Mouse (Mus musculus): ENCODE data around the gene Ccdc85c.

Gene Ccdc85c

DNA sequence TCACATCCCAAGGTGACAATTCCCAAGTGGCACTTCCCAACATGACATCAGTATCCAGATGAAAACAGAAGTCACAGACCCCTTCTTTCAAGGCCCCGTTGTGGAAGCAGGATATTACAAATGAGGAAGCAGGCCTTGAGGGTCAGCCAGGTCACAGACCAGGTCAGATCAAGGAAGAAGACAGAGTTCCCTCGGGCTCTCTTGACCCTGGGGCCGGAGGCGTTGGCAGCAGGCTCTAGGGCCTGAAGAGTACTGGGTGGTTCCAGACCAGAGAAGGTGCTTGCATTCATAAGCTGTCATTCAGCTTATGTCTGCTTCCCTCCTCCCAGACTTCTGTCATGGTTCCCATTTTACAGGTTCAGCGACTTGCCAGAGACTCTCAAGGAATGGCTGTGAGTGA lies 5.5 kb downstream of the Ccdc85c start:
- DNase-seq (ENCODE audit: low read depth, low spot score): no peak

DNA sequence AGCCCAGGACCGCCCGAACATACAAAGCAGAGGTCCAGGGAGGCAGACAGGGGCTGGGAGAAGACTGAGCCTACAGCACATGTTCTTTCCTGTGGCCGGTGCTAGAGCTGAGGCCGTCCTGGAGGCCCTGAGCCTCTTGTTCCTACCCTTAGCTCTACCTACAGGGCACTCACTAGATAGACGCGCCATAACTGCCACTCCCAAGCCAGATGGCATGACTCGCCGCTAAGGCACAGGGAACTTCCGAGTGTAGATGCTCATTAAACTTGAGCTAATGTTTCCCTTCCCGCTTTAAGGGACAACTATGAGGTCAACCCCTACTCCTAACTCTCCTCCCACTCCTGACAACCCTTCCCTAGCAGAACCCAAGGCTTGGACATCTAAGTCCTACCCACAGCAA lies 6.3 kb downstream of the Ccdc85c start:
- DNase-seq (ENCODE audit: low read depth, low spot score): peak; percentile 35

DNA sequence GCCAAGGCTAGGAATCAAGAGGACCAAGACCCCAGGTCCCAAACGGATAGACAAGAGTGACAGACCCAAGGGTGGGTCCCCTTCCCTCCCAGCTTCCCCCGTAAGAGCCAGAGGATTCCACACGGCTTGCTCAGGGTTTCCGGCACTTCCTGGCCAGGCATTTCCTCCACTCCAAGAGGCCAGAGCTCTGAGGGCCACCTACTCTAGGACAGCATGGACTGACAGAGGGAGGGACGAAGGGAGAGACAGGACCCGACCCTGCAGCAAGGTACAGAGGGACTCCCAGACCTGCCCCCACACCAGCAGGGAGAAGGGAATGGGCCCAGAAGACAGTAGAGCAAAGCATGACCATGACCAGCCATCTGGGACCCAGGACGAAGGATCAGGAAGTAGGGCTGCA lies 7.6 kb downstream of the Ccdc85c start:
- DNase-seq (ENCODE audit: low read depth, low spot score): no peak

DNA sequence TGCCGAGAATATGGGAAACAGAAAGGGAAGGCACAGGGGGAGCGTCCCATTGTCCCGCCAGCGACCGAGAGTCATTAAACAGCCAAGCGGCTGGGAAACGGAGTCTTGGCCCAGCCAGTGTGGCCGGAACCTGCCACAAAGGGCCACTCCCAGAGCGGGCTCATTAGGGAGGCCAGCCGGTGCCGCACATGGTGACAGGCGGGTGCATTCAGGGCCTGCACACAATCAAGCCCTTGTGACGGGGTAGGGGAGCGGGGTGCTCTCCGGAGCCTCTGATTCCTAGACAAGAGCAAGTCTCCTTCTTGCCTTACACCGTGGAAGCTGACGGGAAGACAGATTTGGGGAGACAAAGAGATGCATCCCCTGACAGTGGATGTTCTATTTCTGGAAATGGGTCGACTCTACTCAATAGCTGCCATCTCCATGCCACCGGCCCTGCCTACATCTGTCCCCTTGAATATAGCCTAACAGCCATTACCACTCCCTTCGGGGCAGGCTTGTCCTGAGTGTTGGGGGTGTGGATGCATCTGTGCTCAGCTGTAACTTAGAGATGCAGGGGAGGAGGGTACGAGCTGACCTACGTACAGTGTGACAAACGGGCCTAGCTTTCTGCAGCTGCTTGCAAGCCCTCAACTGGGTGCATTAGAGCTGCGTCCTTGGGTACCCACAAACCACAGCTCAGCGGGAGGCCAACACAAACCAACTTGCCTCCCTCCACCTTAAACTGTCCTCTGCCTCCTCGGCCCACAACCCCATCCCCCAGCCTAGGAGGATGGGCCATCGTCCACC lies 9.2 kb downstream of the Ccdc85c start:
- no peak for DNase-seq (ENCODE audit: low read depth, low spot score)

DNA sequence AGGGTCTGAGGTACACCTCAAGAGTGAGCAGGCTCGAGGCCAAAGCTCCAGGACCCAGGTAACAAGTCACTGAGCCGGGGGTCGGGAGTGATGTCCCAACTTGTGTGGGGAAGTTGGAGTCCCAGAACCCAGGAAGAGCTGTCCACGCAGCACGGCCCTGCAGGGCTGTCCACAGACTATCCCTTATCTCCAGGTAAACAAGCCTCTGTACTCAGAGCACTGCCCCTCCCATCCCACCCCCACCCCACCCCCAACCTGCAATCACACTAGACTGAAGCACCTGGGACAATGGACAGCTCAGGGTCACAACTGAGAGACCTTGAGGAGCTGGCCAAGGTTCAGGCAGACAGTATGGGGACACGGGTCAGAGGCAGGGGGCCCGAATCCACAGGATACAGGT lies 10.3 kb downstream of the Ccdc85c start:
- DNase-seq (ENCODE audit: low read depth, low spot score): no peak

DNA sequence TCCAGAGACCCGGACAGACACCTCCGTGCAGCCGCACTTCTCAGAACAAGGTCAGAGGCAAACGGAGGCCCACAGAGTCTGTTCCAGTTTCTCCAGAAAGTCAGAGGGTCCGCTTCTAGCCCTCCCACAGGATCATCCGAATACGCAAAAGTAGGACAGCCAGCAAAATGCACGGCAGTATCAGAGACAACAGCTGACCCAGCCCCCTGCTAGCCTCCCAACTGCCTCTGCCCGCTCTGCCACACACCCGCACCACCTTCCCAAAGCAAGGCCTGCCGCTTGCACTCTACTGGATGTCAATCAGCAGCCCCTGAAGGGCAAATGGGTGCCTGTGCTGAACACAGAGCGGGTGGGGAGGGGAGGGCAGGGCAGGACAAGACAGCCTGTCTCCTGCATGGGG lies 14.3 kb downstream of the Ccdc85c start:
- no peak for DNase-seq (ENCODE audit: low read depth, low spot score)

DNA sequence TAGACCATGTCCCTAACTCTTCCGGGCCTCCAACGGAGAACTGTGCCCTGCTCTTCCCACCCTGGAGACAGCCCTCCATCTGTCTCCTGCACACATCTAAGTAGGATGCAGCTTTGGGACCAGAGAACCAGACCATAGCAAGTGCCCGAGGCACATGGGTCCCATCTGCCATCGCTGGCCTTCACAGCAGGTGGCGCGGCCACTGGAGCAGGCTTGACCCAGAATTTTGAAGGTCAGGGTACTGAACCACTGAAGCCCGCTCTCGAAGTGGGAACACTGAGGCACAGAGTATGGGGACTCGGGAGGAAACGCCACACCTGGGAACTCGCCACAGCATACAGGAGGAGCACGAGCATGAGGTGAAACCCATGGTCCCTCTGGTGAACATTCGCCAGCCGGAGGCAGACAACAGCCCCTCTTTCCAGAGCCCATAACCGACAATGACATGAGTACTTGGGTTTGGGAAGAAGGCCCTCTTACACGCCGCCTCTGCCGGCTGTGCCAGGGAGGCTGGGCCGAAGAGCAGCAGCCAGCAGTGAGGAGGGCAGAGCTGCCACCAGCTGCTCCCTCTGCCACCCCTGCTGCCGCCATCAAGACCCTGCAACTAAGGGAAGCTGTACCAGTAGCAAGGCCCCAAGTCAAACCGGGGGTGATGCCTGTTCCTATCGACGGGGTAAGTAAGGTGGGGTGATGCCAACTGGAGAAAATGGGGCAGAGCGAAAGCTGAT lies 15.7 kb downstream of the Ccdc85c start:
- no peak for DNase-seq (ENCODE audit: low read depth, low spot score)

DNA sequence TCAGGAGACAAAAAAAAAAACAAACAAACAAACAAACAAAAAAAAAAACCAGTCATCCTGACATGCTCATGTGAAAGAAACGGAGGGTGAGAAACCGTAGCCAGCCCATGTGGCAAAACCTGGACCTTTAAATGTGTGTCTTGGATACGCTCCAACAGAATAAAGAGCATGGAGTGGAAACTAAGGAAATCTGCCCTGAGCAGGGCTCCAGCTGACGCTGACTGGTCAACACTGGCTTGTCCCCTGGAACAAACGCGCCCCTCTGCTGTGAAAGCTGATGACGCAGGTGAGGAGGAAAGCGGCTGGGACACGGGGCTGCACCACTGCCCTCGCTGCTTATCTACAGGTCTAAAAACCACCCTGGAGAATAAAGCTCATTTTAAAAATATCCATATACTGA lies 18.5 kb downstream of the Ccdc85c start:
- no peak for DNase-seq (ENCODE audit: low read depth, low spot score)

DNA sequence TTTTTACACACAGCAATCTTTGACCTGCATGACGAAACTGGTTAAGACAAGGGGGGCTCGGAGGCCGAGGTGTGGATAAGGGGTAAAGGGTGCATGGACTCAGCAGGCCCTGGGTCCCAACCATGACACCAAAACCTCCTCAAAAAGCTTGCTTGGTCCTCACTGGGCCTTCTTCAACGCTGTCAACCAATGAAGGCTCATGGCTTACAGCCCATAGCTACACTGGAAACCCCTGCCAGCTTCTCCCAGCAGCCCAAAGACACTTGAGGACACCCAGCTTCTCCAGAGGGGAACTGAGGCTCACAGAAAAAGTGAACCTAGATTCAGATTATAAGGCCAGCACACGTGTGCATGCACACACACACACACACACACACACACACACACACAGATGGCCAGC lies 19.3 kb downstream of the Ccdc85c start:
- no peak for DNase-seq (ENCODE audit: low read depth, low spot score)

DNA sequence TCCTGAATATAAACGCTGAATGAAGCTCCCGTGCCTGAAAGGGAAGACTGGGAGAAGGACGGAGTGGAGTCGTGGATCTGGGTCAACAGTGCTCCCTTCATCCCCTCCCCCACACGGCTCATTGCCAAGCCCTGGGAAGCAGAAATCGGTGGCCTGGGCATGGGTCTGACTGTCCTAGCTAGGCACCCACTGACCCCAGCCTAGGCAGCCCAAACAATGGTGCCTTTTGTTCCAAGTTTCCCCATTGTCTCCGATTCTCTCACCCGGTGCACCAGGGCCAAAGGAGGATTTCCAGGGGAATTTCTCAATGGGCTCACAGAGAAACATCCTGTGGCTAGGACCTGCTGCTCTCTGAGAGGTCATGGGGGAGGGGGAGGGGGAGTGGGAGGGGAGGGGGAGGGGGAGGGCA lies 19.7 kb downstream of the Ccdc85c start:
- DNase-seq (ENCODE audit: low read depth, low spot score): no peak

DNA sequence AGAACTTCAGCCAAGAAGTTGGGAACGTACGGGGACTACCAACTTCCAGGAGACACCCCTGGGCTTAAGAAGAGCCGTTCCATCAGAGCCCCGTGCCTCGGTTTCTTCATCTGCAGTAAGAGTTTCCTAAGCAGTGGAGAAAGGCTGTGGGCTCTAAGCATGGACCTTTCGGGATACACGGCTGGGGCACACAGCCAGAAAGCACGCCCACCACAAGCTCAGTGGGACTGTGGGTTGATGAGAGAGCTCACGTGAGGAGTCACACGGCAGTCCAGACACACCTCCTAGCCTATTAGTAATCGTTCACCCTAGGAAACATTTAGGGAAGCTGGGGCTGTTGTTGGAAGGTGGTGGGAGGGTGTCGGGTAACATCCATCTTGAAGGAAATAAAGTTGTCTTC lies 22.2 kb downstream of the Ccdc85c start:
- DNase-seq (ENCODE audit: low read depth, low spot score): no peak

DNA sequence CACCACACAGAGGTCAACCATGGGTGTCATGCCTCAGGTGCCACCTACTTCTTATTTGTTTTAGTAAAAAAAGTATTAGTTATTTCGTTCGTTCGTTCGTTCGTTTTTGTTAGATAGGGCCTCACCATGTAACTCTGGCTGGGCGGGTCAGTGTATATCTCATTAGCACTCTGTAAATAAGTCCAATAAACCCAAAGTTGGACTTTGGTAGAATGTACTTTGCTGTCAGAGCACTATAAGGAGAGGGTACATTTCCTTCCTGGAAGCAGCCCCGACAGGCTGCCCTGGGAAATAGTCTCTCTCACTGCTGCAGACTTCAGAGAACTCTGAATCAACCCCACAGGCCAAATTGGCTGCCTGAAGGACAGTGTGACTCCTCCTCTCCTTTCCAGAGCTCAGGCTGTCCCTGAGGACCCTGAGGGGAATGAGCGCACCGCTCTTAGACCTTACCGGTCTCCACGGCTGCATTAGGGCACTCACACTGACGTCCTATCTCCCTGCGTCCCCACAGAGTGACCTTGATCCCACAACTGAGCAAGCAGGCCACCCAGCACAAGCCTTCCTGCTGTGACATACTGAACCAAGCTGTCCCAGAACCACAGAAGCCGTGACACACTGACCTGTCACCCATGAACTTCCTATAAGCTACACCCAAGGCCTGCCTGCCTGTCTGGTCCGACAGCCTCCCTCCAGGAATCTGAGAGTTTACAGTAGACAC lies 23.2 kb downstream of the Ccdc85c start:
- no peak for DNase-seq (ENCODE audit: low read depth, low spot score)

DNA sequence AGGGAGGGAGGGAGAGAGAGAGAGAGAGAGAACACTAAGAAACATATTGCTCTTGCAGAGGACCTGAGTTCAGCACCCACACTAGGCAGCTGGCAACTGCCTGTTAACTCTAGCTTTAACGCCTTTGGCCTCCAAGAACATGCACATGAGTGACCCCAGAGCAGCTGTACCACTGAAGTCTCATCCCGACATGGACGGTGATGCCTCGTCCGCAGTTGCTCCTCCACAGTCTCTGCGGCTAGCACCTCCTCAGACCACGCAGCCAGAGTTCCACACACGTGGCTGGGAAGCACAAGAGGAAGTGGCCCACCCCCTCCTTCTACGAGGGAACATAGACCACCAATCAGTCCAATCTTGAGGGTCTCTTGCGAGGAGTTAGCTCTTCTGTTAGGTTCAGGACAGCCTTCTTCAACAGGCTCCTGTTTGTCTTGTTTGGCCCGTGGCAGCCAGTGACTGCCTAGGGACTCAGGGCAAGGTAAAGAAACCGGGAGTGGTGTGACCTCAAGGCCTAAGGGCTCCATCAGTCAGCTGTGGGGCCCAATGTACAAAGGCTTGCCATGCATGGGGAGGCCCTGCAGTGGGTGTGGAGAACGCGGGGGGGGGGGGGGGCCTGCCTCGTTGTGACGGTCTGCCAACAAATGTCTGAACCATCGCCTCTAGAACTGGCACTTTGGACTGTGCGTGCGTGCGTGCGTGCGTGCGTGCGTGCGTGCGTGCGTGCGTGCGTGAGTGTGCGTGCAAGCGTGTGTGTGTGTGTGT lies 24.0 kb downstream of the Ccdc85c start:
- DNase-seq (ENCODE audit: low read depth, low spot score): no peak

DNA sequence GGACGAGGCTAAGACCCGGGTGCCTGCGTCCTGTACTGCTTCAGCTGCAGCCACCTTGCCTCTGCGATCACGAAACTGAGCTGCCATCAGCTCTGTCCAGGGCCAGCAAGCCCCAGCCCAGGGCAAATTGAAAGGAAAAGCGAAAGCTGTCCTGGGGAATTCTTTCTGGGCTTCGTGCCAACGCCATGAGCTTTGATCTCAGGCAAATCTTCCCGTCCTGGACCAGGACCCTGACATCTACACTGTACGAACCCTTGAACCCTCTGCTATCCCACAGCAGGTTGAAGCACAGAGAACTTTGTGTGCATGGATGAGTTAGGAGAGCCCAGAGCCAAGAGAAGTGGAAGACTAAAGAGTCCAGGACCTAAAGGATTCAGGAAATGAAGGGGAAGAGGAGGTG lies 25.7 kb downstream of the Ccdc85c start:
- peak; percentile 74 for DNase-seq (ENCODE audit: low read depth, low spot score)

DNA sequence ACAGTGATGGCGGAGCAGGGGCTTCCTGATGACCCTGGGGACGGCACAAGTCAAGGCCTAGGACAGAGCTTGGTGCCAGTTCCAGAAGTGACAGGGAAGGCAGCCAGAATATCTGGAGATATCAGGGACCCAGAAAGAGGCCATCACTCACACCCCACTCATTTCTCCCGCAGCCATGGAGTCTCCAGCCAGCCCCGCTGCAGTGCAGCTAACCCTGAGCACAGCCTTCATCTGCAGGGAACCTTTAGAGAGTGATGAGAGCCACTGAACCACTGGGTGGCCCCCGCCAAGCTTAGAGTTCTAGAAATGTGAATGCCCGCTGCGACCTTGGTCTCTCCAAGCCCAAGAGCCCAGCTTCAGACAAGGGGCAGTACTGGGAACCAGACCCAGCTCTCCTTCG lies 26.2 kb downstream of the Ccdc85c start:
- DNase-seq (ENCODE audit: low read depth, low spot score): no peak

DNA sequence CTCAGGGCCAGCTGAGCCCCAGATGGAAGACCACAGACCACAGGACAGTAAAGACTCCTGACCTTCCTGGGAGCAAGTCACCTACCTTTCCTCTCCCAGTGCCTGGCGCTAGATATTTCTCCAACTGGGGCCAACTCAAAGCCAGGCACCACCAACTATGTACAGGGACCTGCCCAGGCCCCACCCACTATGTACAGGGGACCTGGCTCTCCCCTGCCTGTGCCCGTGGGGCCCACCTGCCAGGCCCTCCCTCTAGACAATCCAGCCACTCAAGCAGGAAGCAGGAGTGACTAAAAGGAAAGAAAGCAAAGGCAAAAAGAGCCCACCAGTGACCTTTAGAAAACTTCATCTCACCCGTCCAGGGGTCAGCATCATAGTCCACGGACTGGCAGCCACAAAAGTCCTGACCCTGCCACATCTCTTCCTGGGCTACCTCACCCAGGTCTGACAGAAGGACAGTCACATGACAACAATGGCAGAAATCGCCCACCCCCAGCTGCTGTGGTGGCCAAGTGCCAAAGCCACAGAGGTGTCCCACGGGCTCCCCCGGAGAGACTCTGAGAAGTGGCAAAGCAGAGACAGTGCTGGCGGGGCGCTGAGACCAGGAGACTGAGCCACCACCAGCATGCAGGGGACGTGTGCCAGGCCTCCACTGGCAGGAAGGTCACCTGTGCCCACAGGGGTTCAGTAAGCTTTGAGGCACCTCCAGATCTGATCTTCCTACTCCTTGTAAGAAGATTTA lies 28.3 kb downstream of the Ccdc85c start:
- no peak for DNase-seq (ENCODE audit: low read depth, low spot score)

DNA sequence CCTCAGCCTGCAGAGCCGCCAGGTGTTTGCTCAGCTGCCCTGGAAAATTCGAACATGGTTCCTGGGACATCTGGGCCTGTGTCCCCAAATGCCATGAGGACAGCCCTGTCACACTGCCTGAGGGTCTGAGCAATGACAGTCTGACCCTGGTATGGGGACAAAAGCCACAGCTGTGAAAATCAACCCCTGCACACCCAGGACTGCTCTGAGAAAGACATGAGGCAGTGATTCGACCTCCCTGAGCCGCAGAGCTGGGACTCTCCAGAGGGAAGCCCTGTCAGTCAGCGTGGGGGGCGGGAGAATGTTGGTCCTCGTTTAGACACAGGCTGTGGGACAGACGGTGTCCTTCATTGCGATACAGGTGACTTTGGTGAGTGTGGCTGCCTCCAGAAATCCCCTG lies 29.6 kb downstream of the Ccdc85c start:
- DNase-seq (ENCODE audit: low read depth, low spot score): peak; percentile 18

DNA sequence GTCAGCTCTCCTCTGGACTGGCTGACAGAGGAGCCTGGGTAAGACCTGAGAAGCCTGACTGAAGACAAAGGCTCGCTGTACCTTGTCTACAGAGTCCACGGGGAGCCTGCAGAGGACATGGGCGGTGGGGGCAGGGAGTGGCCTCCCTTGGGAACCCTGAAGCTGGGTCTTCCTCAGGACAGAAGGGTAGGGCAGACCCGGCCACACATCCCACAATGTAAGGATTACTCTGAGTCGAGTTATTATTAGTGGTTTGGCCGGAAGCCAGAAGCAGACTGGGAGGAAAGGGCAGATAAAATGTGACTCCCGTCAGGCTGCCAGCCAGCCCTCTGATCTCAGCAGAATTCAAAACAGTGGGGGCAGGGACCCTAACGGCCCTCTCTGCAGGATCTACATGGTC lies 30.4 kb downstream of the Ccdc85c start:
- peak; percentile 69 for DNase-seq (ENCODE audit: low read depth, low spot score)

DNA sequence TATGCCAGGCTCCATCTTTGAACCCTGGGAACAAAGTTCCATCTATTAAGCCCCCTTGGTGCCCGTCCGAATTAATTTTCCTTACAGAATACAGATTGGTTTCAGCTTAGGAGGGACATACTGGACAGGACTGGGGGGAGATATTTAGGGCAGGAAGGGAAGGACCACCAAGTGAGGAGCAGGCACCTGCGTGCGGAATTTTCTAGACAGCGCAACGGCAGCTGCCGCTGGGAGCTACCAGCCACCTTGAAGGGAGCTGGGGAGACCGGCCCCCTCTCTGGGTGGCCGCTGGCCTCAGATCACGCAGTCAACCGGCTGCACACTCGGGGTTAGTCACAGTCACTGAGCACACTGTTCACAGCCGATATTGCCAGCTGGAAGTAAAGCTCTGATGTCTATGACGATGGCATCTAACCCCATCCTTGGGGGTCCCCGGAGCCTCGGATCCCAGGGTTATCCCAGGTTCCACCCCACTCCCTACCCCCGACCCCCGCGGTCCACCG lies 32.9 kb downstream of the Ccdc85c start:
- no peak for DNase-seq (ENCODE audit: low read depth, low spot score)

DNA sequence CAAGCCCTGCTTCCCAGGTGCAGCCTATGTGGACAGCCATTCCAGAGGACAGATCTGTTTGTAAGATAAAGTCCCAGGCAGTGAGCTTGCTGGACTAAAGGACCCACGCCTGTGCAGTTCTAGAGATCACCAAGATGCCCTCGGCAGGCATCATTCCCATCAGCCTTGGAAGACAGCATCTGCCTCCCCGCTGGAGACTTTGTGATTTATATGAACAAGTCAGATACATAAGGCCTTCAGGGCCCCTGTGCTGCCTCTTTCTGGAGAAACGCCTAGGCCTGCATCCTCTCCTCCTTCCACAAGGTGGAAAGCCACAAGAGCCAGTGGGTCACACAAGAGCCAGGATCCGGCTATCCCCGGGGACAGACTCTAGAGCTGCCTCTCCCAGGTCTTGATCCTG lies 33.6 kb downstream of the Ccdc85c start:
- DNase-seq (ENCODE audit: low read depth, low spot score): no peak

DNA sequence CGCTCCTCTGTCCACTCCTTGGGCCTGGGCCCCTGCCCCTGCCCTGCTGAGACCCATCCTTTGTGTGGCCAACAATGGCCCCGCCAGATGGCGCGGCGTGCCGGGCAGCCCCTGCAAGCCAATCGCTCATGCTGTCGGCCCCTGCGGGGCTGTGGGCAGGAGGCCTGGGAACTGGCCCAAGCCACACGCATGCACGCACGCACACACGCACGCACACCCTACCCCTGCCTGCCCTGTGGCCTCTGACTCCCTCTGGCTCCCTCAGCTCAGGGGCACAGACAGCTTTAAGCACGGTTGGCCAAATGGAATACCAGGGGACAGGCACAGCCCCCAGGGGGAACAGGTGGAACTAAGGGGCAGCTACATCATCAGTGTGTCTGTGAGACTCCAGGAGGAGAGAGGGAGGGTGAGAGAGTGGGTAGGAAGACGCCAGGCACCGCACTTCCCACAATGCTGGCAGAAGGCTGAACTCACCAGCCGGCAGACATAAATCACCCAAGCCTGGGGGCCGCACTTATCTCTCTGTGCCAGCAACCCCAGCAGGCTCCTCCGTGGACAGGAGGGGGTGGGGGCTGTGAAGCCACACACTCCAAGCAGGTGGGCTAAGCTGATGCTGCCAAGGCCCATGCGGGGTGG lies 34.2 kb downstream of the Ccdc85c start:
- no peak for DNase-seq (ENCODE audit: low read depth, low spot score)
